Mouse (Mus musculus): Measurements from ENCODE around the gene Spink8. TPM values are rescaled to one million over a fixed set of nuclear protein-coding genes. Genes with fewer than 3 reads are reported as not detected.
"Not testable (repeated sequence)": the region's sequence is repeated elsewhere in the genome, so short reads cannot be mapped to it uniquely, and the experiment has no call there.

The Spink8 gene
- polyA plus RNA-seq (2014; fragmentation: Nextera tagmentation; extraction: Ambion mirVana) = 0.33 TPM in 1 of 2 replicates, not detected in the other

GRCm38 (mm10) chr9:109811980-109812379 lies at the start of gene Spink8:
Gene Spink8, plus strand, starts transcription at chr9:109812280.
- Histone ChIP-seq H3K9ac (no peak within 1 kb of the TSS), H3K9me3 (ENCODE audit: control insufficient read depth, low read length) (no peaks in the 10 kb centered on the region), H3K27ac (no peak within 1 kb of the TSS), H3K4me2 (replicated peaks) (no peak within 1 kb of the TSS), H3K36me3 (replicated peaks; ENCODE audit: control insufficient read depth, insufficient read depth) (no peaks in the 10 kb centered on the region), H3K4me3 (replicated peaks; ENCODE audit: low read length) (no peak within 1 kb of the TSS), H3K4me1 (replicated peaks; ENCODE audit: control insufficient read depth, insufficient read depth, low read length) (no peaks in the 10 kb centered on the region), H3K27me3 (ENCODE audit: control insufficient read depth, insufficient read depth, low read length) (no peaks in the 10 kb centered on the region)
- no peak for DNase-seq (ENCODE audit: low spot score)
- no peak for ATAC-seq (ENCODE audit: low FRiP score)
- WGBS = 59% methylated on average over 1 of the region's 1 CpGs

GRCm38 (mm10) chr9:109766841-109767240 lies 45.2 kb upstream of the Spink8 start:
- H3K27me3 ChIP-seq (ENCODE audit: control insufficient read depth, insufficient read depth, low read length); H3K4me3 ChIP-seq (replicated peaks; ENCODE audit: low read length); H3K4me2 ChIP-seq (replicated peaks); ATAC-seq (ENCODE audit: low FRiP score); H3K27ac ChIP-seq; H3K36me3 ChIP-seq (replicated peaks; ENCODE audit: control insufficient read depth, insufficient read depth); H3K4me1 ChIP-seq (replicated peaks; ENCODE audit: control insufficient read depth, insufficient read depth, low read length); H3K9ac ChIP-seq; DNase-seq (ENCODE audit: low spot score): not testable (repeated sequence)
- H3K9me3 ChIP-seq (ENCODE audit: control insufficient read depth, low read length) = peaks cover 10% of the 10 kb centered on the region; the same call in 1 of the 2 replicates
- WGBS = 78% methylated on average over 1 of the region's 1 CpGs

- not testable (repeated sequence) for H3K27me3 ChIP-seq (ENCODE audit: control insufficient read depth, insufficient read depth, low read length); ATAC-seq (ENCODE audit: low FRiP score); H3K9me3 ChIP-seq (ENCODE audit: control insufficient read depth, low read length); H3K4me3 ChIP-seq (replicated peaks; ENCODE audit: low read length); H3K36me3 ChIP-seq (replicated peaks; ENCODE audit: control insufficient read depth, insufficient read depth); H3K4me2 ChIP-seq (replicated peaks); H3K4me1 ChIP-seq (replicated peaks; ENCODE audit: control insufficient read depth, insufficient read depth, low read length); DNase-seq (ENCODE audit: low spot score); H3K9ac ChIP-seq; H3K27ac ChIP-seq
- WGBS = 84% methylated on average over 4 of the region's 4 CpGs
These were observed 21.5 kb upstream of the Spink8 start, which contains the start of gene Fbxw27 for GRCm38 (mm10) chr9:109790570-109790969. Gene Fbxw27, minus strand, starts transcription at chr9:109790670.

GRCm38 (mm10) chr9:109795221-109795620 lies 16.9 kb upstream of the Spink8 start:
- H3K9me3 ChIP-seq (ENCODE audit: control insufficient read depth, low read length) = no peaks in the 10 kb centered on the region
- no peak overlapping the region for H3K27ac ChIP-seq
- H3K4me1 ChIP-seq (replicated peaks; ENCODE audit: control insufficient read depth, insufficient read depth, low read length) = no peaks in the 10 kb centered on the region
- DNase-seq (ENCODE audit: low spot score) (no peak), ATAC-seq (ENCODE audit: low FRiP score) (no peak)
- no peaks in the 10 kb centered on the region for H3K36me3 ChIP-seq (replicated peaks; ENCODE audit: control insufficient read depth, insufficient read depth)
- H3K27me3 ChIP-seq (ENCODE audit: control insufficient read depth, insufficient read depth, low read length) = no peaks in the 10 kb centered on the region
- H3K4me3 ChIP-seq (replicated peaks; ENCODE audit: low read length) = no peak overlapping the region
- H3K4me2 ChIP-seq (replicated peaks) = no peak overlapping the region
- 69% methylated on average over 2 of the region's 2 CpGs for whole genome bisulfite sequencing
- no peak overlapping the region for H3K9ac ChIP-seq

GRCm38 (mm10) chr9:109795811-109796210 lies 16.3 kb upstream of the Spink8 start:
- Histone ChIP-seq H3K27me3 (ENCODE audit: control insufficient read depth, insufficient read depth, low read length) (no peaks in the 10 kb centered on the region), H3K9ac (no peak overlapping the region), H3K27ac (no peak overlapping the region), H3K4me3 (replicated peaks; ENCODE audit: low read length) (no peak overlapping the region), H3K4me2 (replicated peaks) (no peak overlapping the region), H3K9me3 (ENCODE audit: control insufficient read depth, low read length) (no peaks in the 10 kb centered on the region), H3K36me3 (replicated peaks; ENCODE audit: control insufficient read depth, insufficient read depth) (no peaks in the 10 kb centered on the region), H3K4me1 (replicated peaks; ENCODE audit: control insufficient read depth, insufficient read depth, low read length) (no peaks in the 10 kb centered on the region)
- ATAC-seq (ENCODE audit: low FRiP score) (no peak), DNase-seq (ENCODE audit: low spot score) (no peak)
- WGBS = 58% methylated on average over 2 of the region's 2 CpGs

- DNase-seq (ENCODE audit: low spot score) (no peak), ATAC-seq (ENCODE audit: low FRiP score) (no peak)
- 89% methylated on average over 1 of the region's 1 CpGs for WGBS
- no peaks in the 10 kb centered on the region for H3K9me3 ChIP-seq (ENCODE audit: control insufficient read depth, low read length)
- no peak overlapping the region for H3K4me2 ChIP-seq (replicated peaks)
- H3K4me1 ChIP-seq (replicated peaks; ENCODE audit: control insufficient read depth, insufficient read depth, low read length) = no peaks in the 10 kb centered on the region
- no peak overlapping the region for H3K4me3 ChIP-seq (replicated peaks; ENCODE audit: low read length)
- H3K36me3 ChIP-seq (replicated peaks; ENCODE audit: control insufficient read depth, insufficient read depth) = no peaks in the 10 kb centered on the region
- H3K27me3 ChIP-seq (ENCODE audit: control insufficient read depth, insufficient read depth, low read length) = no peaks in the 10 kb centered on the region
- H3K27ac ChIP-seq = no peak overlapping the region
- H3K9ac ChIP-seq = no peak overlapping the region
These were observed 14.0 kb upstream of the Spink8 start for GRCm38 (mm10) chr9:109798051-109798450.

- not testable (repeated sequence) for H3K27ac ChIP-seq; H3K27me3 ChIP-seq (ENCODE audit: control insufficient read depth, insufficient read depth, low read length); DNase-seq (ENCODE audit: low spot score); ATAC-seq (ENCODE audit: low FRiP score); H3K36me3 ChIP-seq (replicated peaks; ENCODE audit: control insufficient read depth, insufficient read depth); H3K4me2 ChIP-seq (replicated peaks); H3K4me3 ChIP-seq (replicated peaks; ENCODE audit: low read length); H3K9ac ChIP-seq; H3K4me1 ChIP-seq (replicated peaks; ENCODE audit: control insufficient read depth, insufficient read depth, low read length); H3K9me3 ChIP-seq (ENCODE audit: control insufficient read depth, low read length)
- WGBS = 88% methylated on average over 2 of the region's 2 CpGs
These were observed 6.5 kb upstream of the Spink8 start for GRCm38 (mm10) chr9:109805596-109805995.

- Histone ChIP-seq H3K4me1 (replicated peaks; ENCODE audit: control insufficient read depth, insufficient read depth, low read length) (no peaks in the 10 kb centered on the region), H3K36me3 (replicated peaks; ENCODE audit: control insufficient read depth, insufficient read depth) (no peaks in the 10 kb centered on the region), H3K4me2 (replicated peaks) (no peak overlapping the region), H3K9ac (no peak overlapping the region), H3K9me3 (ENCODE audit: control insufficient read depth, low read length) (no peaks in the 10 kb centered on the region), H3K27me3 (ENCODE audit: control insufficient read depth, insufficient read depth, low read length) (no peaks in the 10 kb centered on the region), H3K4me3 (replicated peaks; ENCODE audit: low read length) (no peak overlapping the region), H3K27ac (no peak overlapping the region)
- DNase-seq (ENCODE audit: low spot score) (no peak), ATAC-seq (ENCODE audit: low FRiP score) (no peak)
- 55% methylated on average over 1 of the region's 1 CpGs for WGBS
These were observed 5.8 kb upstream of the Spink8 start for GRCm38 (mm10) chr9:109806260-109806659.

- no peak for ATAC-seq (ENCODE audit: low FRiP score)
- Histone ChIP-seq H3K36me3 (replicated peaks; ENCODE audit: control insufficient read depth, insufficient read depth) (no peaks in the 10 kb centered on the region), H3K27ac (no peak overlapping the region), H3K4me3 (replicated peaks; ENCODE audit: low read length) (no peak overlapping the region), H3K27me3 (ENCODE audit: control insufficient read depth, insufficient read depth, low read length) (no peaks in the 10 kb centered on the region), H3K4me2 (replicated peaks) (no peak overlapping the region), H3K9me3 (ENCODE audit: control insufficient read depth, low read length) (no peaks in the 10 kb centered on the region), H3K9ac (no peak overlapping the region), H3K4me1 (replicated peaks; ENCODE audit: control insufficient read depth, insufficient read depth, low read length) (no peaks in the 10 kb centered on the region)
- 85% methylated on average over 2 of the region's 2 CpGs for WGBS
- DNase-seq (ENCODE audit: low spot score) = no peak
These were observed 5.3 kb upstream of the Spink8 start for GRCm38 (mm10) chr9:109806695-109807293.

- DNase-seq (ENCODE audit: low spot score) (no peak), ATAC-seq (ENCODE audit: low FRiP score) (no peak)
- no peak overlapping the region for H3K27ac ChIP-seq
- H3K4me1 ChIP-seq (replicated peaks; ENCODE audit: control insufficient read depth, insufficient read depth, low read length) = no peaks in the 10 kb centered on the region
- H3K36me3 ChIP-seq (replicated peaks; ENCODE audit: control insufficient read depth, insufficient read depth) = no peaks in the 10 kb centered on the region
- H3K4me3 ChIP-seq (replicated peaks; ENCODE audit: low read length) = no peak overlapping the region
- no peak overlapping the region for H3K4me2 ChIP-seq (replicated peaks)
- 67% methylated on average over 3 of the region's 3 CpGs for WGBS
- no peaks in the 10 kb centered on the region for H3K27me3 ChIP-seq (ENCODE audit: control insufficient read depth, insufficient read depth, low read length)
- H3K9ac ChIP-seq = no peak overlapping the region
- H3K9me3 ChIP-seq (ENCODE audit: control insufficient read depth, low read length) = no peaks in the 10 kb centered on the region
These were observed 4.2 kb upstream of the Spink8 start for GRCm38 (mm10) chr9:109807898-109808297.

All from hindbrain, embryonic 14.5 days (tissue).